20 mouse cellular contexts compared by ENCODE assay signal in genomic region chr17:30134955-30135735, GRCm38 (mm10).
DNase-seq lines count a peak whose midpoint lies in the region; ATAC-seq and TF ChIP-seq lines count a peak whose summit lies in the region.
"Had no signal": no experiment of that assay in that cellular context is flagged by ENCODE, and none has a peak within 500 bp of the region (broad histone marks: within the 10 kb centered on the region; RNA-seq: fewer than 3 reads in every experiment).

No protein-coding gene starts in this region.

- no peaks in the 10 kb centered on the region for H3K9me3 ChIP-seq in forebrain, embryonic 14.5 days (replicated peaks; ENCODE audit: control insufficient read depth, low read length)
- H3K9me3 ChIP-seq in forebrain, embryonic 16.5 days (ENCODE audit: control insufficient read depth, low read length), result no peaks in the 10 kb centered on the region
- no peaks in the 10 kb centered on the region for H3K9me3 ChIP-seq in intestine, embryonic 16.5 days (ENCODE audit: control insufficient read depth, low read length)
- no peaks in the 10 kb centered on the region for H3K9me3 ChIP-seq in stomach, embryonic 15.5 days
- H3K9me3 ChIP-seq in kidney, embryonic 14.5 days (ENCODE audit: control insufficient read depth, low read length), result no peaks in the 10 kb centered on the region
- H3K9me3 ChIP-seq: embryonic facial prominence, embryonic 10.5 days; forebrain, embryonic 15.5 days; limb, embryonic 12.5 days had no signal

- H3K36me3 ChIP-seq in forebrain, embryonic 14.5 days (ENCODE audit: control insufficient read depth, insufficient read depth, low read length), result peaks cover 3% of the 10 kb centered on the region; the same call in 1 of the 2 replicates
- H3K36me3 ChIP-seq in forebrain, embryonic 16.5 days (ENCODE audit: control insufficient read depth, insufficient read depth), result 0 out of 2 replicates have a peak, but pooled peaks cover 2% of the 10 kb centered on the region
- no peaks in the 10 kb centered on the region for H3K36me3 ChIP-seq in intestine, embryonic 16.5 days (ENCODE audit: control insufficient read depth, insufficient read depth, low read length)
- H3K36me3 ChIP-seq in stomach, embryonic 15.5 days, result 0 out of 2 replicates have a peak, but pooled peaks cover 4% of the 10 kb centered on the region
- H3K36me3 ChIP-seq in kidney, embryonic 14.5 days (ENCODE audit: control insufficient read depth, insufficient read depth, low read length), result no peaks in the 10 kb centered on the region; the same call in 1 of the 2 replicates
- H3K36me3 ChIP-seq: forebrain, embryonic 15.5 days had no signal

- no peak overlapping the region for H3K27ac ChIP-seq in forebrain, embryonic 14.5 days (ENCODE audit: low read depth, low read length)
- H3K27ac ChIP-seq in forebrain, embryonic 16.5 days (ENCODE audit: low read length), result no peak overlapping the region
- peak overlapping the region; percentile 9 for H3K27ac ChIP-seq in left cerebral cortex, adult 2 months
- H3K27ac ChIP-seq in intestine, embryonic 16.5 days (ENCODE audit: low read length), result peak overlapping the region; percentile 91
- peak overlapping the region; percentile 73 for H3K27ac ChIP-seq in stomach, embryonic 15.5 days
- H3K27ac ChIP-seq in kidney, embryonic 14.5 days (ENCODE audit: low read depth, low read length), result no peak overlapping the region
- H3K27ac ChIP-seq: embryonic facial prominence, embryonic 10.5 days; forebrain, embryonic 15.5 days; heart, adult 2 months; hindbrain, embryonic 14.5 days; limb, embryonic 12.5 days had no signal

- intact Hi-C loops in left cerebral cortex, adult 2 months (cut with DNase I), result no loop called here
- intact Hi-C loops in left cerebral cortex, postnatal 36 days (cut with DNase I), result loop anchor here (5.0 kb wide), 1 partner anchor 52 kb away; no protein-coding TSS in a partner anchor

- H3K4me1 ChIP-seq in forebrain, embryonic 14.5 days (ENCODE audit: control insufficient read depth, insufficient read depth, low read length), result peaks cover 5% of the 10 kb centered on the region
- peaks cover 14% of the 10 kb centered on the region for H3K4me1 ChIP-seq in forebrain, embryonic 16.5 days (replicated peaks; ENCODE audit: control insufficient read depth, insufficient read depth, low read length)
- peaks cover 24% of the 10 kb centered on the region for H3K4me1 ChIP-seq in intestine, embryonic 16.5 days (ENCODE audit: control insufficient read depth, insufficient read depth, low read length)
- peaks cover 9% of the 10 kb centered on the region; the same call in 1 of the 2 replicates for H3K4me1 ChIP-seq in stomach, embryonic 15.5 days
- peaks cover 17% of the 10 kb centered on the region; the same call in 1 of the 2 replicates for H3K4me1 ChIP-seq in kidney, embryonic 14.5 days (ENCODE audit: control insufficient read depth, insufficient read depth, low read length)

- no peak overlapping the region for H3K4me3 ChIP-seq in forebrain, embryonic 14.5 days (ENCODE audit: low read depth, low read length)
- no peak overlapping the region for H3K4me3 ChIP-seq in forebrain, embryonic 16.5 days (replicated peaks; ENCODE audit: low read length)
- no peak overlapping the region for H3K4me3 ChIP-seq in left cerebral cortex, adult 2 months
- H3K4me3 ChIP-seq in intestine, embryonic 16.5 days (ENCODE audit: low read length), result peak overlapping the region; percentile 12; the same call in 1 of the 2 replicates
- no peak overlapping the region for H3K4me3 ChIP-seq in stomach, embryonic 15.5 days (replicated peaks)
- no peak overlapping the region for H3K4me3 ChIP-seq in kidney, embryonic 14.5 days (ENCODE audit: low read length)
- H3K4me3 ChIP-seq: embryonic facial prominence, embryonic 10.5 days; erythroblast, embryonic 14.5 days; forebrain, embryonic 15.5 days; heart, adult 2 months; limb, embryonic 12.5 days had no signal

- no peaks in the 10 kb centered on the region for H3K27me3 ChIP-seq in forebrain, embryonic 14.5 days (replicated peaks; ENCODE audit: control insufficient read depth, insufficient read depth, low read length)
- no peaks in the 10 kb centered on the region for H3K27me3 ChIP-seq in forebrain, embryonic 16.5 days (replicated peaks; ENCODE audit: control insufficient read depth, insufficient read depth, low read length)
- no peaks in the 10 kb centered on the region for H3K27me3 ChIP-seq in intestine, embryonic 16.5 days (replicated peaks; ENCODE audit: control insufficient read depth, insufficient read depth, low read length)
- no peaks in the 10 kb centered on the region for H3K27me3 ChIP-seq in stomach, embryonic 15.5 days (replicated peaks)
- no peaks in the 10 kb centered on the region for H3K27me3 ChIP-seq in kidney, embryonic 14.5 days (ENCODE audit: control insufficient read depth, insufficient read depth, low read length)
- H3K27me3 ChIP-seq: forebrain, embryonic 15.5 days; limb, embryonic 12.5 days had no signal

- peak; percentile 45 for DNase-seq in forebrain, embryonic 14.5 days (ENCODE audit: low spot score)
- DNase-seq in left cerebral cortex, adult 2 months (ENCODE audit: extremely low spot score in 1 of 2, low spot score in 2 of 2), result no peak
- DNase-seq in left cerebral cortex, postnatal 36 days (ENCODE audit: low spot score in 2 of 2), result no peak
- DNase-seq: cerebellum, postnatal 25 days; heart, adult 2 months; kidney, adult 18-20 months; kidney, postnatal 4 days; midbrain, embryonic 14.5 days; spleen, adult 18-20 months; thymus, postnatal 36 days had no signal

- 66% methylated on average over 10 of the region's 10 CpGs for WGBS in forebrain, embryonic 14.5 days
- 59% methylated on average over 10 of the region's 10 CpGs for WGBS in forebrain, embryonic 16.5 days
- WGBS in intestine, embryonic 16.5 days, result 50% methylated on average over 10 of the region's 10 CpGs
- 55% methylated on average over 10 of the region's 10 CpGs for WGBS in stomach, embryonic 15.5 days
- WGBS in kidney, embryonic 14.5 days, result 81% methylated on average over 10 of the region's 10 CpGs

- no peak overlapping the region for H3K4me2 ChIP-seq in forebrain, embryonic 14.5 days (ENCODE audit: low read length)
- H3K4me2 ChIP-seq in forebrain, embryonic 16.5 days (ENCODE audit: low read length), result no peak overlapping the region
- 0 out of 2 replicates have a peak overlapping the region, but pooled peaks have one; percentile 22 for H3K4me2 ChIP-seq in intestine, embryonic 16.5 days (ENCODE audit: low read depth, low read length)
- peak overlapping the region; percentile 11; the same call in 1 of the 2 replicates for H3K4me2 ChIP-seq in stomach, embryonic 15.5 days
- no peak overlapping the region for H3K4me2 ChIP-seq in kidney, embryonic 14.5 days (replicated peaks; ENCODE audit: low read depth, low read length)
- H3K4me2 ChIP-seq: forebrain, embryonic 15.5 days; hindbrain, embryonic 14.5 days; limb, embryonic 12.5 days had no signal

- H3K9ac ChIP-seq in forebrain, embryonic 14.5 days (ENCODE audit: low read length), result no peak overlapping the region
- H3K9ac ChIP-seq in forebrain, embryonic 16.5 days (replicated peaks; ENCODE audit: low read depth, low read length), result no peak overlapping the region
- H3K9ac ChIP-seq in intestine, embryonic 16.5 days (ENCODE audit: low read depth, low read length), result no peak overlapping the region
- no peak overlapping the region for H3K9ac ChIP-seq in stomach, embryonic 15.5 days
- H3K9ac ChIP-seq in kidney, embryonic 14.5 days (ENCODE audit: low read depth, low read length), result no peak overlapping the region
- H3K9ac ChIP-seq: forebrain, embryonic 15.5 days; hindbrain, embryonic 14.5 days; limb, embryonic 12.5 days had no signal

- ATAC-seq in forebrain, embryonic 14.5 days, result no peak
- ATAC-seq in forebrain, embryonic 16.5 days, result no peak
- peak; percentile 54 for ATAC-seq in intestine, embryonic 16.5 days
- peak; percentile 43; the same call in 1 of the 2 replicates for ATAC-seq in stomach, embryonic 15.5 days (ENCODE audit: insufficient read depth, low FRiP score, low read depth)
- no peak for ATAC-seq in kidney, embryonic 14.5 days (ENCODE audit: low FRiP score, low TSS enrichment)
- ATAC-seq in erythroblast, adult 5-6 weeks (replicated peaks; ENCODE audit: low FRiP score, poor library complexity, severe bottlenecking), result no peak
- ATAC-seq: forebrain, embryonic 15.5 days had no signal

- no peak for TF ChIP-seq CTCF in left cerebral cortex, adult 2 months (IDR thresholded peaks at IDR 0.05)

Comparison
In these comparisons a context has a peak if more than half of its experiments do, and no peak if none do; other contexts are left out.
1. ATAC-seq: peak in intestine, embryonic 16.5 days (single experiment) and stomach, embryonic 15.5 days (single experiment); none in forebrain, embryonic 14.5 days (single experiment), forebrain, embryonic 16.5 days (single experiment), kidney, embryonic 14.5 days (single experiment) and erythroblast, adult 5-6 weeks (single experiment).
2. H3K27ac ChIP-seq: peak in left cerebral cortex, adult 2 months (single experiment), intestine, embryonic 16.5 days (single experiment) and stomach, embryonic 15.5 days (single experiment); none in forebrain, embryonic 14.5 days (single experiment), forebrain, embryonic 16.5 days (single experiment) and kidney, embryonic 14.5 days (single experiment).
3. H3K4me2 ChIP-seq: peak in intestine, embryonic 16.5 days (single experiment) and stomach, embryonic 15.5 days (single experiment); none in forebrain, embryonic 14.5 days (single experiment), forebrain, embryonic 16.5 days (single experiment) and kidney, embryonic 14.5 days (single experiment).